Mouse (Mus musculus) spleen, adult 2 months (tissue): ENCODE measurements around the gene Ucp2. TPM values are rescaled to one million over a fixed set of nuclear protein-coding genes. Genes with fewer than 3 reads are reported as not detected.

Source experiments
- DNase-seq, 2 experiments: peaks; one replicate each; pipeline versions ENCODE4 v3.0.0 to v3.0.0-alpha.2; 2012 to 2021; ENCODE audit warnings: low spot score in 2 of 2, low read depth in 1 of 2
- H3K27ac ChIP-seq: fragments of 200-500 bp; 2 replicates; pipeline ENCODE4 v1.5.1; 2012; ENCODE audit warnings: low read length, inconsistent platforms; ENCODE audit not compliant: insufficient read depth
- H3K27me3 ChIP-seq: fragments of 200-500 bp; 2 replicates; pipeline ENCODE4 v1.6.1; 2012; ENCODE audit warnings: mild to moderate bottlenecking, moderate library complexity, low read length, inconsistent platforms; ENCODE audit not compliant: control insufficient read depth, insufficient read depth
- H3K36me3 ChIP-seq: fragments of 200-500 bp; 2 replicates; pipeline ENCODE4 v1.6.1; 2012; ENCODE audit warnings: mild to moderate bottlenecking, low read length, inconsistent platforms; ENCODE audit not compliant: control insufficient read depth, insufficient read depth
- H3K4me1 ChIP-seq: fragments of 200-500 bp; 2 replicates; pipeline ENCODE4 v1.6.1; 2011; ENCODE audit warnings: inconsistent platforms; ENCODE audit not compliant: control insufficient read depth, insufficient read depth, insufficient read length
- H3K4me3 ChIP-seq: fragments of 200-500 bp; 2 replicates; pipeline ENCODE4 v1.5.1; 2011; ENCODE audit warnings: mild to moderate bottlenecking, inconsistent platforms; ENCODE audit not compliant: insufficient read depth, insufficient read length; ENCODE audit errors: extremely low read depth
- CTCF ChIP-seq: fragments of 200-500 bp; IDR thresholded peaks from 2 replicates; pipeline ENCODE4 v1.5.1; 2011; ENCODE audit warnings: mild to moderate bottlenecking, inconsistent platforms; ENCODE audit not compliant: insufficient read depth, insufficient read length, insufficient replicate concordance; ENCODE audit errors: extremely low read depth
- POLR2A ChIP-seq: fragments of 200-500 bp; IDR thresholded peaks from 2 replicates; pipeline ENCODE4 v1.6.1; 2011; ENCODE audit warnings: low read depth, low read length, inconsistent platforms
- WGBS: fragments of 180-500 bp; shearing (Covaris S2); methylation state at CpG from one replicate; pipeline ENCODE4 v1.1.7; 2018; 5-methylcytosine and 5-hydroxymethylcytosine counted together
- polyA plus RNA-seq: library from polyadenylated mRNA; depleted of rRNA; stranded (reverse); fragments of >200 nt; gene quantifications from 2 replicates; pipeline ENCODE4 v1.2.3, GENCODE M21; 2012

Ucp2 gene
- polyA plus RNA-seq, 1 experiment = 991 TPM

GRCm38 (mm10) chr7:100461621-100462151 lies 31.5 kb upstream of the Ucp2 start:
- Histone ChIP-seq H3K4me3 (no peak overlapping the region), H3K4me1 (no peaks in the 10 kb centered on the region; the same call in 1 of the 2 replicates), H3K27ac (peak overlapping the region; percentile 49), H3K36me3 (peaks cover 7% of the 10 kb centered on the region), H3K27me3 (no peaks in the 10 kb centered on the region)
- WGBS = 25% methylated on average over 6 of the region's 6 CpGs
- TF ChIP-seq POLR2A (no peak), CTCF (no peak)
- DNase-seq = no peak

DNA sequence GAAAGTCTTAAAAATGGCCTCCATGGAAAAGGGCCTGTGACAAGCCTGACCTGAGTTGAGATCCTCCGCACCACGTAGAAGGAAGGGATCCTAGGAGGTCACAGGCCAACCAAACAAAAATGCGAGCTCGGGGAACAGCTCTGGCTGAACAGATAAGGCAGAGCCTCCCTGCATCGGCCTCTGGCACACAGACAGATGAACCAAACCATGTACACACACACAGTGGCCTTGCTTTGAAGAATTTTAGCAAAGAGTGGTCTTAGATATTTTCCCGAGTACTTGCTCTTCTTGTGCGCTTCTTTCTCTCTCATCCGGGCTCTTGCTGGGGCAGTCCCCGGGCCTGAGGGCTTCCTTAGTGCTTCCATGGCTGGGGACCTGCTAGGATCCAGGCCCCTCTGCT lies 29.9 kb upstream of the Ucp2 start:
- DNase-seq = no peak
- no peaks in the 10 kb centered on the region; the same call in 1 of the 2 replicates for H3K4me1 ChIP-seq
- no peak overlapping the region for H3K4me3 ChIP-seq
- no peaks in the 10 kb centered on the region for H3K27me3 ChIP-seq
- peaks cover 7% of the 10 kb centered on the region for H3K36me3 ChIP-seq
- 85% methylated on average over 9 of the region's 9 CpGs for WGBS
- peak overlapping the region; percentile 41; the same call in 1 of the 2 replicates for H3K27ac ChIP-seq
- TF ChIP-seq CTCF = no peak
- TF ChIP-seq POLR2A = no peak

GRCm38 (mm10) chr7:100463757-100464156 lies 29.4 kb upstream of the Ucp2 start:
- WGBS = 94% methylated on average over 10 of the region's 10 CpGs
- peaks cover 7% of the 10 kb centered on the region for H3K36me3 ChIP-seq
- DNase-seq = no peak
- no peak overlapping the region for H3K27ac ChIP-seq
- no peak for TF ChIP-seq CTCF
- TF ChIP-seq POLR2A = no peak
- no peaks in the 10 kb centered on the region; the same call in 1 of the 2 replicates for H3K4me1 ChIP-seq
- H3K27me3 ChIP-seq = no peaks in the 10 kb centered on the region
- H3K4me3 ChIP-seq = no peak overlapping the region

GRCm38 (mm10) chr7:100464248-100464647 lies 28.9 kb upstream of the Ucp2 start:
- peaks cover 10% of the 10 kb centered on the region for H3K36me3 ChIP-seq
- DNase-seq = no peak
- 98% methylated on average over 7 of the region's 7 CpGs for WGBS
- no peaks in the 10 kb centered on the region for H3K27me3 ChIP-seq
- H3K27ac ChIP-seq = no peak overlapping the region
- no peaks in the 10 kb centered on the region; the same call in 1 of the 2 replicates for H3K4me1 ChIP-seq
- H3K4me3 ChIP-seq = no peak overlapping the region
- no peak for TF ChIP-seq POLR2A
- no peak for TF ChIP-seq CTCF

- peaks cover 8% of the 10 kb centered on the region for H3K36me3 ChIP-seq
- TF ChIP-seq CTCF (no peak), POLR2A (no peak)
- no peaks in the 10 kb centered on the region for H3K27me3 ChIP-seq
- 66% methylated on average over 4 of the region's 4 CpGs for whole genome bisulfite sequencing
- H3K4me3 ChIP-seq = no peak overlapping the region
- DNase-seq = no peak
- peak overlapping the region; percentile 62; the same call in 1 of the 2 replicates for H3K27ac ChIP-seq
- no peaks in the 10 kb centered on the region; the same call in 1 of the 2 replicates for H3K4me1 ChIP-seq
Measured at GRCm38 (mm10) chr7:100465248-100465647, 27.9 kb upstream of the Ucp2 start.

DNA sequence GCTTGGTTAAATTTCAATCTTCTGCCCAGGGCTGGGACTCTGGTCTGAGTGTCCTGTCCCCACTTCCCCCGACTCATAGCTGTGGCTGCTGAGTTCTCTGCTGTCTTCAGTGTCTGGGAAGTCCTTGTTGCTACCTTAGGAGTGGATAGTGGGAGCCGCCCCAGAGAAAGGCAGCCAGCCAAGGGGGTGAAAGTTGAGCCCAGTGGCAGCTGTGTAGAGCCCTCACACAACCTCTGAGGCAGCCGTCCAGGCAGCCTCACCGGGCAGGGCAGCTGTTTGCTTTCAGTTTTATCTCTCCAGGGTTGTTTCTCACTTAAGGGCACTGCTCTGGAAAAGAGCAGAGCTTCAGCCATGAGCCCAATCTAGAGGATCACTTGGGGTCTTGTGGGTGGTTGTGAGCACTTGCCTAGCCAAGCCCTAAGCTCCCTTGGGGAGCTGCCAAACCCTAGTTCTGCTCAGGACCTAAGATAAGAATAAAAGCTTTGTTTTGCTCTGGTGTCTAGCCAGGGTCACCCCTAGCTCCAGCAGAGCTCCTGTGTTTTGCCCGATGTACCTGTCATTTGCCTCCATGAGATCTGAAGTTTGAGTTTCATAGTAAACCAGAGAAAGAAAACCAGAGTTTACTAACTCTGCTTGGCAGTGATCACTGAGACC lies 27.4 kb upstream of the Ucp2 start:
- Histone ChIP-seq H3K27ac (peak overlapping the region; percentile 62; the same call in 1 of the 2 replicates), H3K4me3 (no peak overlapping the region), H3K36me3 (peaks cover 10% of the 10 kb centered on the region), H3K27me3 (no peaks in the 10 kb centered on the region), H3K4me1 (no peaks in the 10 kb centered on the region; the same call in 1 of the 2 replicates)
- whole genome bisulfite sequencing = 31% methylated on average over 5 of the region's 5 CpGs
- no peak for DNase-seq
- TF ChIP-seq CTCF (no peak), POLR2A (no peak)
